Mouse (Mus musculus): ENCODE measurements around the gene Glod4.

DNA sequence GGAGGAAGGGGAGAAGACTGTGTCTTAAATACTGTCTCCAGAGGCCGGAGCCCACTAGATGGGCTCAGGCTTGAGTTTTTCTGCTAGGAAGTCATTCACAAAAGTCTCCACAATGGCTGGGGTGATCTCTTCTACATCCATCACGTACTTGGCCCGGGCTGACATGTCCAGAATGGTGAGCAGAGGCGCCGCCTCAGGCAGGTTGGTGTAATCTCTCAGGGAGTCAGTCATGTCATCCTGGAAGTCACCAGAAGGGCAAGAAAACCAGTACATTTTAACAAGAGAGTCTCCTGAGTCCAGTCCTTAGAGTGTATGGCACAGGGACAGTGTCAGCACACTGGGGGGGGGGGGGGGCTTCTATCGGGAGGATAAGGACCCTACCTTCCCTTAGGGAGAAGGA lies 15.0 kb upstream of the Glod4 start:
- TF ChIP-seq CTCF (conservative IDR thresholded peaks at IDR 0.05; ENCODE audit: insufficient read depth, insufficient read length, low read depth, low read length) (no peak), POLR2A (IDR thresholded peaks at IDR 0.05; ENCODE audit: low read depth, low read length) (no peak)

All from kidney, adult 2 months (tissue).